Mouse (Mus musculus) G1E-ER4 (cell line): ENCODE results near the gene Cdk17. TPM values are rescaled to one million over a fixed set of nuclear protein-coding genes. Genes with fewer than 3 reads are reported as not detected.

Source experiments
- GATA1 ChIP-seq: IDR thresholded peaks from one replicate; pipeline ENCODE4 v1.8.0; 2012; ENCODE audit warnings: low read length, inconsistent platforms
- polyA plus RNA-seq: library from polyadenylated mRNA; stranded (reverse); fragments of >175 nt; gene quantifications from 2 replicates; pipeline ENCODE4 v1.2.3, GENCODE M21; 2012

Cdk17 gene
- polyA plus RNA-seq, 1 experiment, result 4.8 TPM

- no peak for TF ChIP-seq GATA1
These were observed 114.8 kb downstream of the Cdk17 start for GRCm38 (mm10) chr10:93275212-93276136.

- no peak for TF ChIP-seq GATA1
These were observed 115.7 kb downstream of the Cdk17 start for GRCm38 (mm10) chr10:93276349-93276763.

- no peak for TF ChIP-seq GATA1
These were observed 116.2 kb downstream of the Cdk17 start for GRCm38 (mm10) chr10:93276857-93277256.

GRCm38 (mm10) chr10:93278361-93278760 is 117.7 kb downstream of the Cdk17 start:
- TF ChIP-seq GATA1, result no peak

- no peak for TF ChIP-seq GATA1
These were observed 118.4 kb downstream of the Cdk17 start for GRCm38 (mm10) chr10:93279062-93279461.

- TF ChIP-seq GATA1, result no peak
These were observed 119.9 kb downstream of the Cdk17 start for GRCm38 (mm10) chr10:93280586-93280985.

- no peak for TF ChIP-seq GATA1
These were observed 120.4 kb downstream of the Cdk17 start for GRCm38 (mm10) chr10:93281092-93281491.

- TF ChIP-seq GATA1, result no peak
These were observed 121.9 kb downstream of the Cdk17 start for GRCm38 (mm10) chr10:93282526-93282964.

GRCm38 (mm10) chr10:93283258-93283657 is 122.6 kb downstream of the Cdk17 start:
- TF ChIP-seq GATA1, result no peak

- no peak for TF ChIP-seq GATA1
These were observed 124.8 kb downstream of the Cdk17 start for GRCm38 (mm10) chr10:93285489-93285888.

- TF ChIP-seq GATA1, result no peak
These were observed 127.0 kb downstream of the Cdk17 start for GRCm38 (mm10) chr10:93287551-93288145.

- no peak for TF ChIP-seq GATA1
These were observed 127.7 kb downstream of the Cdk17 start for GRCm38 (mm10) chr10:93288336-93288735.

GRCm38 (mm10) chr10:93289404-93289803 is 128.7 kb downstream of the Cdk17 start:
- TF ChIP-seq GATA1, result no peak

- TF ChIP-seq GATA1, result no peak
These were observed 130.7 kb downstream of the Cdk17 start for GRCm38 (mm10) chr10:93291352-93291751.

- no peak for TF ChIP-seq GATA1
These were observed 131.2 kb downstream of the Cdk17 start for GRCm38 (mm10) chr10:93291843-93292242.

GRCm38 (mm10) chr10:93293621-93294020 is 132.9 kb downstream of the Cdk17 start:
- TF ChIP-seq GATA1, result no peak
